Mouse (Mus musculus): ENCODE data around the gene Atraid.

The Atraid gene

GRCm38 (mm10) chr5:31094799-31095691, 46.9 kb downstream of the Atraid start:
- DNase-seq (ENCODE audit: low read depth): no peak

GRCm38 (mm10) chr5:31095711-31096480, 47.8 kb downstream of the Atraid start:
- no peak for DNase-seq (ENCODE audit: low read depth)

Measured in fibroblast of lung, adult 2 months (primary cell).